Mouse (Mus musculus) erythroblast, adult 5-6 weeks (primary cell): Measurements from ENCODE around the gene Skap1. TPM values are rescaled to one million over a fixed set of nuclear protein-coding genes. Genes with fewer than 3 reads are reported as not detected.

ENCODE experiments used
- ATAC-seq: replicated peaks from 2 replicates; pipeline ENCODE4 v1.8.0; 2016; ENCODE audit warnings: moderate number of reproducible peaks, mild to moderate bottlenecking, moderate TSS enrichment, inconsistent platforms; ENCODE audit not compliant: poor library complexity, low FRiP score, severe bottlenecking
- total RNA-seq, 2 experiments: library from RNA; stranded (forward) in 1 of 2; stranded (reverse) in 1 of 2; fragments of 150-400 nt in 1 of 2; fragments of 200-764, 138-1000 nt in 1 of 2; gene quantifications; 2 replicates each; pipeline versions ENCODE4 v1.2.3 to v1.2.4; 2015 to 2017; ENCODE audit warnings: low replicate concordance in 2 of 2

Skap1 gene
- total RNA-seq, 2 experiments from 2014 or later: not detected

DNA sequence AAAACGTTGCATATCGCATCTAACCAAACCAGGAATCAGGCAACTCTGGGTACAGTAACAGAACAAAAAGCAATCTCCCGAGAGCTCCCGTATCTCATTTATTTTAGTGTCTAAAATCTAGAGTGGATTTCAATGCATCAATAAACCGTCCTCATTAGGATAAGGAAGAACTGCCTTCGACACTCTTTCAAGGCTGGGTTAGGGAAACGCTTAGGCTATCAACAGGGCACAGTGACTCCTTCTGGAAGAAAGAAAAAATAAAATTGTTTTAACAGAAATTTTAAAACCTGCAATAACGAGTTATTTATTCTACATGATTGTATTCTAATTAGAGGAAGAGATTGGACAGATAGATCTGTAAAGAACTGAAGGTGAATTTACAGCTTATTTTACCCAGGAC lies 82.0 kb downstream of the Skap1 start:
- ATAC-seq: no peak

GRCm38 (mm10) chr11:96550960-96551703 lies 86.7 kb downstream of the Skap1 start:
- no peak for ATAC-seq

DNA sequence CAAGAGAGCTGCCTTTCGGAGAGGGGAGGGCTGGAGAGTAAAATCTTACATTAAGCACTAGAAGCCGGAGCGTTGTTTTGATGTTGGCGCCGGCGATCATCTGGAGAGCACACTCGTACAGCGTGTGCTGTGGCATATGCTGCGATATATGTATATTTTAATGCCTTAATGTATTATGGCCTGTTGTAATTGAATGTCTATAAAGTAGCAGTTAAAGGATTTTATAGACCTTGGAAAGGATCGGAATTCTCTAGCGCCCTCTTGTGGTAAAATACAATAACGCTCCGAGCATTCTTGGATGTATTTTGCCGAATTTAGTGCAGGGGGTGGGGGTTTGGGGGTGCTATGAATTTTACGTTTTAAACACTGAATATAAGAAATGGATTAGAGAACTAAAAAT lies 88.7 kb downstream of the Skap1 start:
- peak; percentile 67; the same call in 1 of the 2 replicates for ATAC-seq

DNA sequence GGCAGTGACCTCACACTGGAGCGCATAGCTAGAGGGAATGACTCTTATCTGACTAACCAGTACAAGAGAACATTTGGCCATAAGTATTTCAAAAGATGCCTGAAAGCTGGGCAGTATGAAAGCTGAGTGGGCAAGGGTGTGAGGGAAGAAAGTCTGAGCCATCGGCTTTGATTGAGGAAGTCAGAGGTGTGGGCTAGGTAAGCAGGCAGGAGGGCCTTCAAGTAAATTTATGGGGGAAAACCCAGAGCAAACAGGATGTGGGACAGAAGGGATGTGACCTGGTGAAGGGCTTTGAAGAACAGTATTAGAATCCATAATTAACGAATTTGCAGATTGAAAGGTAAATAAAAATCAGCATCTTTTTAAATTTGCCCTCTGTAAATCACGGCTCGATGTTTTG lies 95.8 kb downstream of the Skap1 start:
- ATAC-seq: no peak

DNA sequence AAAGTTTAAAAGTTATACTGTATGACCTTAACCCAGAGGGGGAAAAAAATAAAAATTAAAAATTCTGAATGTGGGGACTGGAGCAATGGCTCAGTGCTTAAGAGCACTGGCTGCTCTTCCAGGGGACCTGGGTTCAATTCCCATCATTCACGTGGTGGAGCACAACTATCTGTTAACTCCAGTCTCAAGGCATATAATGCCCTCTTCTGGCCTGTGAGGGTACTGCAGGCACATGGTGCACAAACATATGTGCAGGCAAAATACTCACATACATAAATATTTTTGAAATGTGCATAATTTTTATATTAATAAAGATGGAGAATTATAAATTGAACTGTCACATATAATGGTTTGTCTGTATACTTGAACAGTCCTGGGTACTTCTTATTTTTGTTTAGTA lies 99.7 kb downstream of the Skap1 start:
- ATAC-seq: no peak

DNA sequence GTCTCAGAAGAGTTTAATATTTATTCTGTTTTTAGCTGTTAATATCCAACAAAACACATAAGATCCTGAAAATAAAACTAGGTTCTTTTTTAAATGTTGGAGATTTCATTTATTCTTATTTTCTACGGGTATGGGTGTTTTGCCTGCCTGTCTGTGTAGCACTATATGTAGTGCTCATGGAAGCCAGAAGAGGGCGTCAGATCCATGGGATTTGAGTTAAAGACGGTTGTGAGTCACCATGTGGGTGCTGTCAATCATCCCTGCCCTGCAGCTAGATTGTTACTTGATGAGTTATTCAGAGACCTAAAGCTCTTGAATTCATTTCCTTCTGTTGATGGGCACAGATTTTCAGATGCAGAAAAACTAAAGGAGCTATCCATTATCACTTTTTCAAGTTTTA lies 108.1 kb downstream of the Skap1 start:
- no peak for ATAC-seq

GRCm38 (mm10) chr11:96576491-96577427 lies 112.4 kb downstream of the Skap1 start:
- no peak for ATAC-seq

DNA sequence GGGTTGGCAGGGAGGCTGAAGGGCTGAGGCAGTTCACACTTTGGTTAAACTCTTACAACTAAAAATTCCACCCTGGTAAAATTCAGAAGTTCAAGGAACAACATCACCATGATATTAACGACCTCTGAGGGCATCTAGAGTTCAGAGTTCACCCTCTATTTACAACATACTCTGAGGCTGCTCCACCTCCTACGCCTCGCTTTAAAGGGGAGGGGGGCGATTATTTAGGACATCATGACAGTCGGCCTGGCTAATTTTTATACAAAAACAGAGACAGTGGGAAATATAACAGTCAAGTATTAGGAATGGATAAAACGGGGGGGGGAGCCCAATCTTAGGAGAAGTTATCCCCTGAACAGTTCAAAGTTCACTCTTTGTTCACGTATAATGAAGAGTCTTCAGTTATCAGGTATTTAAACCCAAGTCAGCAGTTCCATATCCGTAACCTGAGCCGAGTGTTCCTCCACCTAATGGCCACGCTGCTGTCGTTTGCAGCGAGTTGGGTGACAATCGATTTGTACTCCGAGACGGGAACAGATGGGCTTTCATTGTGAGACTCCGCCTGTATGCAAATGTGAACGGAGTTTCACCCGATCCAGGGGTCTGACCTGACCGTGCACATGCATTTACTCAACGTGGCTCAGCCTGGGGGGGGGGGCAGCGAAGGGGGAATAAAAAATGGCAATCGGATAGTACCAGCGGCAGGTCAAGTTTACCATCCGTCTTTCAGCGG lies 114.3 kb downstream of the Skap1 start:
- no peak for ATAC-seq

DNA sequence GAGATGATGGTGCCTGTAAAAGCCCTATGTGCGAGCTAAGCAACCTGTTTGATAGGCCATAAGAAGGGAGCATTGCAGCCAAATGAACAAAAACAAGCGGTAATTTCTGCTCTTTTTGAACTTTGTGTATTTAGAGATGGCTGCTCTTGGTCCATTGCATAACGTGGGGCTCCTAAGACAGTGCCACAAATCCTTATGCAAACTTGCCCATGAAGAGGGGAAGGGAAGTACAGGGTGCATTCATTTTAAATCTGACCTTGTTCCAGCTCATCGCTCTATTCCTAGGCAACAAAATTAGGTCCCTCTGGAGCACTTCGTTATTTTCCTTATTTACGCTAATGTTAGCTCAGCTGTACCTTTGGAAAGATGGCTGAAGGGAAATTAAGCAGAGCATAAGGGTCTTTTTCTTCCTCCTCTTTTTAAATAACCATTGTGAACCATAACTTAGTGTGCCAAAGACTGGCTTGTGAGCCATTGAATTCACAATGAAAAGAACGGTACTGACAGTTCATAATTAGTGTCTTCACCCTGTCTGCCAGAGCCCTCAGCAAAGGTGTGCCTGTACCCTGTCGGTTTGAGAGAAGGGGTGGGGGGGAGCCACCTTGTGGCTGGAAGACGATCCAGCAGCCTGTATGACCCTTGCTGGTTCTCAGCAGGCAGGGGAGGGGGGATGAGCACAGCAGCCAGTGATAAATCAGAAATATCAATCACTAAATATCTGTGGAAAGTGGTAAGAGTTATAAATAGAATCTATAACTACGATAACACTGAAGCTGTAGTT lies 117.4 kb downstream of the Skap1 start:
- no peak for ATAC-seq

DNA sequence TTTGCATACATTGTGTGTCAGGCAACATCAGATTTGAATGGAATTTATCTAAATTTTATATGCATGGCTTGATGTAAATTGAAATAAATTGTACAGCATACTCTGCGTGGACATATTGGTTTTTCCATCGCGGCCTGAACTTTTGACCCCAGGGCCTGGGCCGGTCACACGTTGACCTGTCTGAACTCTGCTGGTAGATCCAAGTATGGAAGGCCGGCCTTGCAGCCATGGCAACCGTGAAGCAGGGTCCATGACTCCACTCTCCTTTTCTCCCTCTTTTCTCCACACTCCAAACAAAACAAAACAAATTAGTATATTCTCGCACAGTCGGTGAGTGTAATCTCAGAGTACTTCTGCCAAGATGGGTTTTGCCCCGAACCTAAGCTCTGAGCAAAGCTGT lies 118.2 kb downstream of the Skap1 start:
- no peak for ATAC-seq

GRCm38 (mm10) chr11:96589828-96590227 lies 125.4 kb downstream of the Skap1 start:
- no peak for ATAC-seq

DNA sequence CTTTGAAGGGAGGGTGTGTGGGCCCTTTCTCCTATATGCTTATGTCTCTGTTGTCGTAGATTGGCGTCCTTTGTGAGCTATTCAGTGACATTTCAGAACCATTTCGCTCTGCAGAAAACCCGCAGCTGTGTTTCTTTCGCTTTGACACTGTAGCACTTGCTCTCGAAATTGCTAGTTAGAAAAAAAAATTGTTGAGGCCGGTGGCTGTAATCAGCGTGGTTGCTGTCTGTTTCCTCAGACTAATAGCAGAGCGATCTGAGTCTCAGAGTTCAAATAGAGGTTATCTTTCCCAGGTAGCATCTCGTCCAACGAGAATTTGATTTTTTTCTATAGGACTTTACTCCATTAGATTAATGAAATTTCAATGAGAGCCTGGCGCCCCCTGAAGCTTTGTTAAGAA lies 131.5 kb downstream of the Skap1 start:
- ATAC-seq: no peak

DNA sequence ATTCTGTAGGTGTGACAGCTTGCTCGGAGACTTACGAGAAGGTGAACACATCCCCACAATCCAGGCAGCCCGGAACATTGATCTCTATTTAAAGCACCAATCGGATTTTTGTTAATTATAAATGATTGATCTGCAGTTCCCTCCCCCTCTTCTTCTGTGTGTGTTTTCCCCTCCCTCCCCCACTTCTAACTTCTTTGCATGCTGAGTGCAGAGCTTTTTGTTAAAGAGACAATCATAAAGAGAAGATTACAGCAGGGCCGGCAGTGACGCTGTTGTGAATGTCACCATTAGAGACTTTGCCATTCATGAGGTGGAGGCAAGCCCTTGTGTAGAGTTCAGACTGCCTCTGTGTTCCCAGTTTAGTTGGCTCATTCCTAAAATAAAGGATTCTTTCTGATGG lies 131.9 kb downstream of the Skap1 start:
- ATAC-seq: no peak

GRCm38 (mm10) chr11:96602806-96603205 lies 138.4 kb downstream of the Skap1 start:
- ATAC-seq: no peak

- no peak for ATAC-seq
Measured at GRCm38 (mm10) chr11:96604306-96604705, 139.9 kb downstream of the Skap1 start.

GRCm38 (mm10) chr11:96604751-96605450 lies 140.5 kb downstream of the Skap1 start:
- no peak for ATAC-seq

DNA sequence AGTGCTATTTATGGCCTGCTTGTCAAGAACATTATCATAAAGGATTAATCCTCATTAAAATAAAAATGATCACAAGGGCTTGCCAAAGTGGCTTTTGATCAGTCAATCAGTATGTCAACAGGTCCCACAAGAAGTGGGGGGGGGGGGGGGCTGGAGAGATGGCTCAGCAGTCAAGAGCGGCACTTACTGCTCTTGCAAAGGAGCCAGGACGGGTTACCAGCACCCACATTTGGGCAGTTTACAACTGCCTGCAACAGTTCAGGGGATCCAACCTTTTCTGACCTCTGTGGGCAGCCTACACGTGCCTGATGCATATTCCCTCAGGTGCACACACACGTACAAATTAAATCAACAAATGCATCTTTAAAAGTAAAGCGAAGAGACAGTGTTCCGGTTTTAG lies 141.1 kb downstream of the Skap1 start:
- ATAC-seq: no peak

GRCm38 (mm10) chr11:96612596-96612995 lies 148.2 kb downstream of the Skap1 start:
- no peak for ATAC-seq

GRCm38 (mm10) chr11:96616792-96617191 lies 152.4 kb downstream of the Skap1 start:
- ATAC-seq: no peak
